Mouse (Mus musculus): ENCODE data around the gene Aarsd1. TPM values are rescaled to one million over a fixed set of nuclear protein-coding genes. Genes with fewer than 3 reads are reported as not detected.
A peak's percentile ranks its signal among the peaks of the same experiment; 100 is the strongest.
"Not testable (repeated sequence)": the region's sequence is repeated elsewhere in the genome, so short reads cannot be mapped to it uniquely, and the experiment has no call there.

Aarsd1 gene
- total RNA-seq, 2 experiments from 2014 or later: 16.0 to 17.1 TPM

- no peak for DNase-seq
Observed at GRCm38 (mm10) chr11:101378926-101379325, 38.5 kb downstream of the Aarsd1 start.

GRCm38 (mm10) chr11:101378196-101378595 lies 39.2 kb downstream of the Aarsd1 start:
- not testable (repeated sequence) for DNase-seq

- no peak for DNase-seq
Observed at GRCm38 (mm10) chr11:101374421-101374938, 42.9 kb downstream of the Aarsd1 start.

- no peak for DNase-seq
Observed at GRCm38 (mm10) chr11:101370141-101370540, 47.3 kb downstream of the Aarsd1 start.

GRCm38 (mm10) chr11:101367326-101367935 lies 50.0 kb downstream of the Aarsd1 start, which contains the start of gene G6pc:
Gene G6pc (plus strand): TSS chr11:101367561.
- no peak for DNase-seq

- DNase-seq: no peak
Observed at GRCm38 (mm10) chr11:101364531-101364931, 52.9 kb downstream of the Aarsd1 start.

- peak; percentile 18 for DNase-seq
Observed at GRCm38 (mm10) chr11:101360651-101361113, 56.7 kb downstream of the Aarsd1 start.

GRCm38 (mm10) chr11:101359776-101360175 lies 57.6 kb downstream of the Aarsd1 start:
- DNase-seq: no peak

- no peak for DNase-seq
Observed at GRCm38 (mm10) chr11:101357505-101358182, 59.8 kb downstream of the Aarsd1 start.

Small RNA genes within 50 kb of the gene (microRNA-seq; reads per million reads assigned to microRNA genes)
- 1.5 to 2.6 reads per million in 2 experiments for gene Mir6929 (ENCODE audit: borderline replicate concordance in 2 of 2)

Other genes with a start within 250 kb of the Aarsd1 start
- gene Cntnap1, start 247.1 kb downstream of the Aarsd1 start, total RNA-seq (2021): 1 to 10 TPM in 1 of 2 experiments, under 1 TPM in 1; 0.99 to 2.2 TPM
- 10 to 100 TPM; 18.4 to 24.0 TPM for gene Plekhh3, start 246.3 kb downstream of the Aarsd1 start, total RNA-seq (2021)
- not detected for gene Ccr10, start 242.2 kb downstream of the Aarsd1 start, total RNA-seq (2021)
- 10 to 100 TPM; 17.8 to 18.9 TPM for gene Ezh1, start 191.2 kb downstream of the Aarsd1 start, total RNA-seq (2021)
- gene Ramp2, start 171.6 kb downstream of the Aarsd1 start, total RNA-seq (2021): 10 to 100 TPM; 31.8 to 51.8 TPM
- 10 to 100 TPM; 31.8 to 36.4 TPM for gene Vps25, start 163.9 kb downstream of the Aarsd1 start, total RNA-seq (2021)
- under 1 TPM in 1 of 2 experiments, not detected in 1; 0.48 TPM for gene Wnk4, start 157.0 kb downstream of the Aarsd1 start, total RNA-seq (2021)
- under 1 TPM; 0.21 to 0.28 TPM for gene Cntd1, start 138.6 kb downstream of the Aarsd1 start, total RNA-seq (2021)
- gene Coa3, start 138.5 kb downstream of the Aarsd1 start, total RNA-seq (2021): 10 to 100 TPM; 67.4 to 68.7 TPM
- 10 to 100 TPM; 78.2 to 79.6 TPM for gene Becn1, start 115.3 kb downstream of the Aarsd1 start, total RNA-seq (2021)
- gene Psme3, start 101.4 kb downstream of the Aarsd1 start, total RNA-seq (2021): 10 to 100 TPM; 66.3 to 67.8 TPM
- gene Aoc2, start 92.6 kb downstream of the Aarsd1 start, total RNA-seq (2021): 1 to 10 TPM; 1.3 to 1.6 TPM
- 10 to 100 TPM in 1 of 2 experiments, 1 to 10 TPM in 1; 5.6 to 22.7 TPM for gene Aoc3, start 87.0 kb downstream of the Aarsd1 start, total RNA-seq (2021)
- gene G6pc, start 50.1 kb downstream of the Aarsd1 start, total RNA-seq (2021): not detected
- gene Gm27029, start 7.2 kb upstream of the Aarsd1 start, total RNA-seq (2021): 1 to 10 TPM; 5.8 to 7.1 TPM
- 1 to 10 TPM; 6.6 to 7.3 TPM for gene Rundc1, start 7.5 kb upstream of the Aarsd1 start, total RNA-seq (2021)
- gene Ptges3l, start 7.7 kb upstream of the Aarsd1 start, total RNA-seq (2021): 100 to 1,000 TPM; 106 to 110 TPM
- gene Rpl27, start 24.7 kb upstream of the Aarsd1 start, total RNA-seq (2021): 10 to 100 TPM; 40.6 to 42.5 TPM
- 10 to 100 TPM in 1 of 2 experiments, 1 to 10 TPM in 1; 8.5 to 10.8 TPM for gene Ifi35, start 30.8 kb upstream of the Aarsd1 start, total RNA-seq (2021)
- gene Rnd2, start 47.4 kb upstream of the Aarsd1 start, total RNA-seq (2021): 1 to 10 TPM; 2.9 to 3.6 TPM
- 10 to 100 TPM; 13.1 to 19.3 TPM for gene Vat1, start 48.6 kb upstream of the Aarsd1 start, total RNA-seq (2021)
- under 1 TPM; 0.26 to 0.94 TPM for gene Brca1, start 134.3 kb upstream of the Aarsd1 start, total RNA-seq (2021)
- gene Nbr1, start 134.5 kb upstream of the Aarsd1 start, total RNA-seq (2021): 10 to 100 TPM; 65.0 to 67.8 TPM
- 1 to 10 TPM; 1.1 to 2.5 TPM for gene Tmem106a, start 164.6 kb upstream of the Aarsd1 start, total RNA-seq (2021)
- not detected for gene Gm11634, start 181.6 kb upstream of the Aarsd1 start, total RNA-seq (2021)
- gene Rdm1, start 209.6 kb upstream of the Aarsd1 start, total RNA-seq (2021): 10 to 100 TPM; 21.6 to 25.0 TPM
- 1 to 10 TPM; 5.7 to 5.8 TPM for gene Arl4d, start 247.9 kb upstream of the Aarsd1 start, total RNA-seq (2021)